Mouse (Mus musculus) thymus, adult 18-20 months (tissue): ENCODE measurements around the gene Urm1.
"Not testable (repeated sequence)": the region's sequence is repeated elsewhere in the genome, so short reads cannot be mapped to it uniquely, and the experiment has no call there.

ENCODE experiments used
- DNase-seq, 2 experiments: peaks; one replicate each; pipeline ENCODE4 v3.0.0; 2022; ENCODE audit warnings: mixed read lengths in 2 of 2

The Urm1 gene

DNA sequence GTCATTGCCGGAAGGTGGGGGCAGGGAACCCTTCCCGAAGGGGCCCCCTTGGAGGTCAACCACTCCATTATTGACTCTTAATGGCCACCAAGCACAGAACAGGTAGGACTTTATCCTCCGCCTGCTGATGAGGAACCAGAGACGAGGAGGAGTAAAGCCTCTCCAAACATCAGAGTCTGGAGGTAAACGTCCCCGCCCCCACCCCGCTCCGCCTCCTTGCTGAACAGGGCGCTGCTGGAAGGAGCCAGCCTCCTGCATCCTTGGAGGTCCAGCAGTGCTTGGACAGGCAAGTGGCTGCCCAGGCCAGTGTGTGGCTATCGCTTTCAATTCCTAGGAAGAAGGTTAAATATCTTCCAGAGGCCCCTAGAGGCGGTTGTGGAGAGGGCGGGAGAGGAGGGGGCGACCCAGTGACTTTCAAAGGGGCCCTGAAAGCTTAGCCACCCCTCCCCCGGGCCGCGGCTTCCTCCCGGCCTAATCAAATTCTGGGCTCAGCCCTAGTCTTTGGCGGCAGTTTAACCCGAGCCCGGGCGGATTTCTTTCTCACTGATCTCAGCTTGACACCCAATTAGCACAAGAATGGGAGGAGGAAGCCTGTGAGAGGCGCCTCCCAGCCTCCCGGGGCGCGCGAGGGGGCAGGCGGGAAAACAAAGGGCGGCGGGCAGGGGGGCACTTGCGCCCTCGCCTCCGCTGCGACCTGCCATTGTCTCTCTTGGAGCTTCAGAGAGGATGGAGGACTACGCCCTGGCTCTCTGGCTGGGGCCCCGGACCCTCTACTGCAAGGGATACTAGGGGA lies at the start of gene Urm1:
Gene Urm1 (plus strand): TSS at position 51 of the 793 bp plus-strand sequence.
- peak; percentile 46 to 60 for DNase-seq

DNA sequence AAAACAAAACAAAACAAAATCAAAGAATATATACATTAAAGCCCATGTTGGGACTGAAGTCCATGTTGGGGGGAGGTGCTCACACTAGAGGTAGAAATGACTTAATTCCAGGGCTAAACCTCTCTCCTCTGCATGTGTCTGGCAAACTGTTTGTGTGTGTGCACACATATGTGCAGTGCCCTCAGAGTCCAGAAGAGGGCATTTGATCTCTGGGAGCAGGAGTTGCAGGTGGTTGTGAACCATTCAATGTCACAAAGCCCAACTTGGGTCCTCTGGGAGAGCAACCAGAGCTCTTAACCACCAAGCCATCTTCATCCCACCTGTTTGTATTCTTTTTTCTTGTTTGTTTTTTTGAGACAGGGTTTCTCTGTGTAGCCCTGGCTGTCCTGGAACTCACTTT lies 49.7 kb upstream of the Urm1 start:
- no peak for DNase-seq

DNA sequence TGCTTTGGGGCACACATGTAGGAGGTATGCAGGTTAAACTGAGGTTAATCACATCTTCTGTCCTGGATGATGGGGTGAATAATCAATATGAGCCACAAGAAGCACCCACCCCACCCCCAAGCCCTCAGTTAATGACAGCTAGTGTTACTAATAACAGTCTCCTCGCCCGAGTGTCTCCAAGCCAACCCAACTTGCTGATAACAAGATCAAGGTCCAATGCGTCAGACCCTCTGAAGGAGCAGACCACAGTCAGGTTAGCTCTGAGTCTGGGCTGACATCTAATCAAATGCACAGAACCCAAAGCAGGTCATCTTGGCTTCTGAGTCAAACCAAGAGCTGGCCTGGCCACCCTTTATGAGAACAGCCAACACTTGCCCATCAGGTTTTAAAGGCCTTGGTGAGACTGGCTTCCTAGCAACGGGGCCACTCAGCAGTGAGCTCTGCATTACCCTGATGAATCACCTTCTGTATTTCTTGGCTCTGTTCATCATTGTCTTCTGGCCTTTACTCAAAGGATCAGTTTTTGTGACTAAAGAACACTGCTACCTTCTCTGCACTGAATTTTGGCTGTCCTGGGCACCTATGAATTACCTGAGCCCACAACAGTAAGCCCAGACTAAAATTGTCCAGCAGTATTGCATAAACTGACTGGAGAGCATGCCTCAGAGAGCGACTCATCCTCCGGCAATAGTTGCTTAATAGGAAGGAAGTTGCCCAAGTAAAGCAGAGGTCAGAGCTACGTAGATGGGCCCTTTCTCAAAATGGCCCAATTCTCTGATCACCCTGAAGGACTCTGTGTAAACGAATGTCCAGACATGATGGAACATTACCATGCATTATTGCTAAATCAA lies 48.0 kb upstream of the Urm1 start:
- DNase-seq: no peak

DNA sequence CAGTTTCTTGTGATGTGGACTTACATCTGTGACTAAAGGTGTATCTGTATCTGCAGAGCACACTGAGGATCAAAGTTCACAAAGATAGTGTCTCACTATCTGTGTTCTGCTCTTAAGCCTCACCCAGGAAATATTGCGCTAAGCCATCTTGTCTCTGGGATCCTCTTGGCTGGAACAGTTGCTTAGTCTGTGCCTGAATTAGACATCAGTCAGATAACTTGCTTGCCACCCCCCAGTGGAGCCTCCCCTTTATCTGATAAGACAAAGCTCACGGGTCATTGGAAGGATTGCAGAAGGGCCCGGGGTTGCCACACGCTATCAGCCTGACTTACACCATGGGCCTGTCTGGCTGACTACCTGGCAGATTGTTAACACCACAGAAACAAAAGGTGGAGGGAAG lies 46.6 kb upstream of the Urm1 start:
- DNase-seq: no peak

DNA sequence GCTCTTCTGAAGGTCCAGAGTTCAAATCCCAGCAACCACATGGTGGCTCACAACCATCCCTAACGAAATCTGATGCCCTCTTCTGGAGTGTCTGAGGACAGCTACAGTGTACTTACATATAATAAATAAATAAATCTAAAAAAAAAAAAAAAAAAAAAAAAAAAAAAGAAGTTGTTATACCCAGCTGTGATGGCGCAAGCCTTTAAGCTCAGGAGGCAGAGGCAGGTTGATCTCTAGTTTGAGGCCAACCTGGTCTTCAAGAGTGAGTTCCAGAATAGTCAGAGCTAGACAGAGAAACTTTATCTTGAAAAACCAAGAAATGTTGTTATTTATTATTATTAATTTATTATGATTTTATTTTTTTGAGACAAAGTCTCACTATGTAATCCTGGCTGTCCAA lies 38.6 kb upstream of the Urm1 start:
- DNase-seq: not testable (repeated sequence)

DNA sequence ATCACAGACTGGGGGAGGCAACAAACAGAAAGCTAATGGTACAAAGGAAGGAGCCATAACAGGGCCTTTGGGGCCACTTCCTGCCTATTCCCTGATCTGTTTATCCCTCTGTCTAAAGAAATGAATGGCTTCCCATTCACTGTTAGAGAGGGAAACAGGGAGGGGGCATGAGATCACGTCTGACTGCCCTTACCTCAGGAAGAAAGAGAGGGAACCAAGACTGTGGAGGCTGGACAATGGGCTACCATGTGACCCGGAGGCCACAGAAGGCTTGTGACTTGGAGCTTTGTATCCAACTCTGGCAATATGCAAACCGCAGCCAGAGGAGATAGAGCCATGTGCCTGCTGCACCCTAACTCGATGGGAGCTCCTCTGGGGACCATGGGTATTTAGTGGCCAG lies 35.6 kb upstream of the Urm1 start:
- DNase-seq: no peak

DNA sequence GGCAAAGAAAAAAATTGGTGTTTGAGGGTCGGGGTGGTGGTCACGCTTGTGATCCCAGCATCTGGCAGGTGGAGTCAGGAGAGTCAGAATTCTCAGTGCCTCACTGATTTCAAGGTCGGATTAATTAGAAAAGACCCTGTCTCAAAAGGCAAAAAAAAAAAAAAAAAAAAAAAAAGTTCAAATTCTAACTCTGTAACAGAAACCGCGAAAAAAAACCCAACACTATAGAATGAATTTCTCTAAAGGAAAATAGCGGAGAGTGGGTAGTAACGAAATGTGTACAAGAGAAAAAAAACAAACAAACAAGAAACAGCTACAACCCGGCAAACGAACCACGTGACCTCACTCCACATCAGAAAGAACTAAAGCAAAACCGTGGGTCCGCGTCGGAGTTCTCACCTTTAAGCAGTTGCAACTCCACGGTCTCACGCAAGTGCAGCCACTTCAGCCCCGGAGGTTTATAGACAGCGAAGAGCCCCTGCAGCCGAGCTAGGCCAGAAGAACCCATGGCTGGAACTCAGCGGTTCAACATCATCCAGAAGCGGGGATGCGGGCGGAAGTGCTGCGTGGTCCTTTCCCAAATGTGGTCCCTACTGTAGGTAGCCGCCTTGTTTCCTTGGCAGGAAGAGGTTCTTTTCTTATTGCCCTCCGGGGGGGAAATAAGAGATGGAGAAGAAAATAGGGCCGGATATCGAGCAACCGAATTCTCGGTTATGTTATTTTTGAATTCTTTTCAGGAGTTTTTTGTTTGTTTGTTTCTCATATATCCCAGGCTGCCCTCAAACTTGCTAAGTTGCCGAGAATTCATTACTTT lies 32.6 kb upstream of the Urm1 start, which contains the start of gene Coq4:
Gene Coq4 (plus strand): TSS at position 390 of the 814 bp plus-strand sequence.
- DNase-seq: peak; percentile 70 to 81

DNA sequence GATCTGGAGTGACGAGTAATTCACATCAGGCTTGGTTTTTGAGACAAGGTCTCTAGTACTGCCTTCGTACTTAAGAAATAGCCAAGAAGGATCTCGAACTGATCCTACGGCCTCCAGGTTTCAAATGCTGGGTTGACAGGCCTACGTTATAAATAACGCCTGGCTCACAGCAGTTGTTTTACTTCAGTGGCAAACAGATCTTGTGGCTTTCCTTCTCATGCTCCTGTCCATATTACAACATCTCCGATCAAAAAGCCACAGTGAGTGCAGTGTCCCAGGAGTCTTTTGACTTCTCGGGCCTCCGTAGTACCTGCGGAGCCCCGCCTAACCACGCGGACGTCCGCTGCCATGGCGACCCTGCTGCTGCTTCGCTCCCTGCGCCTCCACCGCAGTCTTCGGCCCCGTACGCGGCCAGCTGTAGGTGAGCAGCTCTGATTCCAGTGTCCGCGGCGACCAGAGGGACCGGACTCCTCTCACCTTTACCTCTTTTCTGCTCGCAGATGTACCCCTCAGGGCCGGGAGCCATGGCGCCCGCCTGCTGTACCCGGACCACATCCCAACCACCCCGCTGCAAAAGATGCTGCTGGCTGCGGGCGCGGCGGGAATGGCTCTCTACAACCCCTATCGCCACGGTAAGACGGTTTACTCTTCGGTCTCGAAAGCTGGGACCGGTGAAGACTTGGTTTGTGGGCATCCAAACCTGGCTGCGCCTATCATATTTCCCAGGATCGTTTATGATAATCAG lies 31.8 kb upstream of the Urm1 start, which contains the start of gene Trub2:
Gene Trub2 (minus strand): TSS at position 566 of the 745 bp plus-strand sequence.
- DNase-seq: peak; percentile 71 to 79

DNA sequence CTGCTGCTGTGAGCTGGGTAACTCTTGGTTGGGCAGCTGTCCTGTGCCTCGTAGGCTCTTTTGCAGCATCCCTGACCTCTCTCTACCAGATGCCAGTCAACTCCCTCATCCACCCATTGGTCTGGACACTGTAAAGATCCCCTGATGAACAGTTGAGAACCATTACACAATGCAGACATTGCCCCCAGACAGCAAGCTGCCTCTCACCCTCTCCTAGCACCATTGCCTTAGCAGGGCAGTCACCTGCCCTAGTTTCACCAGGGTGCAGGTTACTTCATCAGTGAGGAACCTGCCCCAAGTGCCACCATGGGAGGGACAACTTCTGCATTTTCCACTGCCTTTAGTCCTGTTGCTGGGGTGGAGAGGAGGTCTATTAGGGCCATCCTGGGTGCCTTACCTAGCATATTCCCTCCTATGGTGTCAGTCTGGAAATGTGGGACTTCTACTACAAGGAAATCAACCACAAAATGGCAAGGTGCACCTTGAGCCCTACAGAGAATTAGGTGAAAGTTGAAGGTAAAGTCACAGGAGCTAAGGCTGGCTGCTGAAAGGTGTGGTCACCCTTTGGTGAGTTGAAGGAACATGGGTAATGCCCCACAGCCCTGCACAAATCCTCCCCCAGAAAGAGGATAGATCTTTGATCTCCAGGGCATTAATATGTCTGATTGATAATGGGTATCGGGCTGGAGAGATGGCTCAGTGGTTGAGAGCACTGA lies 26.9 kb upstream of the Urm1 start:
- no peak for DNase-seq

DNA sequence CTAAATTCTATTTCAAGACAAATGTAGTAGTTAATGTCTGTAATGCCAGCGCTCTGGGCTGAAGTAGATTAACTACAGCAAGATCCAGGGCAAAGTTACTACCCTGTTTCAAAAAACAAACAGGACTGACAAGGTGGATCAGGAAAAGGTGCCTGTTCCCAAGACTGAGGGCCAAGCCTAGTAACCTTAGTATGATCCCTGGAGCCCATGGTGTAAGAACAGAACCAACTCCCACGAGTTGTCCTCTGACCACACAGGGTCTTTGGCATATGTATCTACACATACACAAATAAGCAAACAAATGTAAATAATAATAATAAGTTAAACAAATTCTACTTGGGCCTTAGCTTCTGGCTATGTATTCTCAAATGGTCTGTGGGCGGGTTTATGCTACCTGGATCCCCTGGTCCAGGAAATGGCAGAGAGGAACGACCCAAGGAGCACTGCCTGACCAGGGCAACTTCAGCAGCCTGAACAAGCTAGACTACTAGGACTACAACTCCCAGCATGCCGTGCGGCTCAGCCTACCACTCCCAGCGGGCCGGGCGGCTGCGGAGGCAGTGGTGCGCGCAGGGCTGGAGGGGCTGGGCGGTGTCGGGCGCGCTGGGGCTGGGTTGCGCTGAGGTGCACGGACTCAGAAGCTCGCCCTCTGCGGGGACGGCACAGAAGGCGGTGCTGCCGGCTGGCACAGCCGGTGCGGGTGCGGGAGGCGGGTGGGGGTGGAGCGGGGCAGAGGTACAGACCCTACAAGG lies 17.6 kb upstream of the Urm1 start, which contains the start of gene Slc27a4:
Gene Slc27a4 (plus strand): TSS at position 560 of the 752 bp plus-strand sequence.
- peak; percentile 92 for DNase-seq

DNA sequence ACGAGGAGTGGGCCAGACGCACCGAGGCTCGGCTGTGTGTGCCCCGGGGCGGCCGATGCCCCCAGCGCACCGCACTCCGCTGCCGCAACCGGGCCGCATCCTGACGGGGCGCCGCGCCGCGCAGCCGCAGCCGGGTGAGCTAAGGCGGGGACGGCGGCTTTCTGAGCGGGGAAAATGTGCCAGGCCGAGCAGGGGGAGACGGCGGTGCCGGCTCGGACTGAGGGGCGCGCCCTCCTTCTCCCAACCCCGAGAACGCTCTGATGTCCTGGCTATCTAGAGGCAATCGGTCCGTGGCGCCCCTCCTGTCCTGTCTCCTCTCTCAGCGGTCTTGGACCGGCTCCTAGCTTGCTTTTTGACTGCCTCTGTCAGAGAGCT lies 17.1 kb upstream of the Urm1 start:
- no peak for DNase-seq

DNA sequence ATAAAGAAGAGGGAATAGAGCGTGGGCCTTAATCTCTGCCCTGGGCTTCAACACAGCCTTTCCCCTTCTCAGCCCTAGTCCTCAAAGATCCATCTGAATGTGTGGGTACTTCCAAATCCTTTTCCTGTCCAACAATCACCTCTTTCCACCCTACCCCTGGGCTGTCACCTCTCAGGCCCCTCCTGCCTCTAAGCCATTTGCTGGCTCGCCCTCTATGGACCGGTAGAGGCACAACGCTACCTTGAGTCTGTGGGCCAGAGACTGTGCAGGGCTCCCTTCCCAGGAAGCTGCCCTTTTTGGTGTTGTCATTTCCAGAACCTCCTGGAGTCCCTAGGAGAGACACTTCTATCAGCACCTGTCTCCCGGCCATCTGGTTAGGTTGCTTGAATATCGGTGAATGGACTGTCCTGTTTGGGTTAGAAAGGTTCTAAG lies 16.5 kb upstream of the Urm1 start:
- no peak for DNase-seq

DNA sequence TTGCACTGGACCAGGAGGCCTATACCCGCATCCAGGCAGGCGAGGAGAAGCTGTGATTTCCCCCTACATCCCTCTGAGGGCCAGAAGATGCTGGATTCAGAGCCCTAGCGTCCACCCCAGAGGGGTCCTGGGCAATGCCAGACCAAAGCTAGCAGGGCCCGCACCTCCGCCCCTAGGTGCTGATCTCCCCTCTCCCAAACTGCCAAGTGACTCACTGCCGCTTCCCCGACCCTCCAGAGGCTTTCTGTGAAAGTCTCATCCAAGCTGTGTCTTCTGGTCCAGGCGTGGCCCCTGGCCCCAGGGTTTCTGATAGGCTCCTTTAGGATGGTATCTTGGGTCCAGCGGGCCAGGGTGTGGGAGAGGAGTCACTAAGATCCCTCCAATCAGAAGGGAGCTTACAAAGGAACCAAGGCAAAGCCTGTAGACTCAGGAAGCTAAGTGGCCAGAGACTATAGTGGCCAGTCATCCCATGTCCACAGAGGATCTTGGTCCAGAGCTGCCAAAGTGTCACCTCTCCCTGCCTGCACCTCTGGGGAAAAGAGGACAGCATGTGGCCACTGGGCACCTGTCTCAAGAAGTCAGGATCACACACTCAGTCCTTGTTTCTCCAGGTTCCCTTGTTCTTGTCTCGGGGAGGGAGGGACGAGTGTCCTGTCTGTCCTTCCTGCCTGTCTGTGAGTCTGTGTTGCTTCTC lies 4.0 kb upstream of the Urm1 start:
- no peak for DNase-seq

DNA sequence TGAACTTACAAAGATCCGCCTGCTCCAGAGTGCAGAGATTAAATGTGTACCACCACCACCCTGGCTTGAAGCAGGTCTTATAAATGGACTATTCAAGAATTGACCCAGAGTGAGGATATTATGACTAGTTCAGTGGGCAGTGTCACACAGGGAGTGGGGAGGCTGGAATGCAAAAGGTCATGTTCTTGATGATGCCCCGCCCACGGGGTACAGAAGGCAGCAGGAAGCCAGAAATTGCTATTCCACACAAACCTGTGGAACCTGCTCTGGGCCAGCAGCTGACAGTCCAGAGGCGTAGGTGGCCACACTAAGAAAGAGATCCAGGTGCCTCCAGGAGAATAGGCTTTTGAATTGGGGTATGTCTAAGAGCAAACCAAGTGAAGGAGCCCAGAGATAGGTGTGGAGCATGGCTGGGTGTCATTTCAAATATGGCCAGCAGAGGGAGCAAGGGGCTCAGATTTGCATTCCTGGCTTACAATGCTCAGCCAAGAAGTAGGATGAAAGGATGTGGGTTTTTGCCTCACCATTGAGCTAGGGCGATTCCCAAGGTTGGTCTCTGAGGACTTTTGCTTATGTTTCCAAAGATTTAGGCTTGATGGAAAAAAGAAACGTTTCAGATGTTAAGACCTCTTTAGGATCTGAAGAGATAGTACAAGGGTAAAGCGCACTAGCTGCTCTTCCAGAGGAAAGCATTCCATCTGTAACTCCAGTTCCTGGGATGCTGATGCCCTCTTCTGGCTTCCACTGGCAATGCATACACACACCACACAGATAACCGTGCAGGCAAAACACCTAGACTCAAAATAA lies 2.2 kb upstream of the Urm1 start:
- DNase-seq: peak; percentile 41 to 50

DNA sequence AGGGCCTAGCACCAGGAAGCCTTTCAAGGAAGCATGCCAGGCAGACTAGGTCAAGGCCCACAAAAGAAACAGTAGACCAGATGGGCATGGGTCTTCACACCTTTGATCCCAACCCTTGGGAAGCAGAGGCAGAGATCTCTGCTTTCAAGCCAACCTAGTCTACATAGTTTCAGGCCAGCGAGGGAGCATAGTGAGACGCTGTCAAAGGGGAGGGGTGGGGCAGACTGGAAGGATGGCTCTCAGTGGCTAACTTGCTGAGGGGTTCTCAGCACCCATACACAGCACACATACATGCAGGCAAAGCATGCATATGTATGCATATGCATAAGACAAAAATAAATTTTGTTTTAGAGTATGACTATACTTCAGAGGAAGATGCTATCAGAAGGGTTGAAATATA lies 512 bp upstream of the Urm1 start:
- DNase-seq: no peak

DNA sequence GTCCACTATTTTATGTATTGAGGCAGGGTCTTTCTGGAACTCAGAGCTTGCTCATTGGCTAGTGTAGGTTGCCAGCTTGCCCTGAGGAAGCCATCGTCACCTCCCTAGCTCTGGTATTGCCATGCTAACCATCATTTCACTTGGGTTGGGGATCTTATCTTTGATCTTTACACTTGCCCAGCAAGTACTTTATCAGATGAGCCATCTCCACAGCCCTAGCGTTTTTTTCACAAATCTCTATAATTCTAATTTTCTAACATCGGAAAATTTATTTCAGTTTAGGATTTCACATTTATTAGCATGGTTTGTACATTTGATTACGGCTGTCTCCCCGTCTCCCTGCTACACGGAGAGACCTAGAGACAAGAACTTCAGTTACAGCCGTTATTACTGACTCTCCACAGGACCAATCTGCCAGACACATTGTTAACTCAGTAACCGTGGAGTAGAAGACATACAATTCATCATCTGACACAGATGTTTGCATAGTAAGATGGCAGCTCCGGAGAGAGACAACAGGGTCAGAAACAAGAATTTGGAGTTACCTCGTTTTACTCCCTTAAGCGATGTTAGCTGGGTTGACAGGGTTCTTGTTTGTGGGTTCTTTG lies 6.5 kb downstream of the Urm1 start:
- no peak for DNase-seq

DNA sequence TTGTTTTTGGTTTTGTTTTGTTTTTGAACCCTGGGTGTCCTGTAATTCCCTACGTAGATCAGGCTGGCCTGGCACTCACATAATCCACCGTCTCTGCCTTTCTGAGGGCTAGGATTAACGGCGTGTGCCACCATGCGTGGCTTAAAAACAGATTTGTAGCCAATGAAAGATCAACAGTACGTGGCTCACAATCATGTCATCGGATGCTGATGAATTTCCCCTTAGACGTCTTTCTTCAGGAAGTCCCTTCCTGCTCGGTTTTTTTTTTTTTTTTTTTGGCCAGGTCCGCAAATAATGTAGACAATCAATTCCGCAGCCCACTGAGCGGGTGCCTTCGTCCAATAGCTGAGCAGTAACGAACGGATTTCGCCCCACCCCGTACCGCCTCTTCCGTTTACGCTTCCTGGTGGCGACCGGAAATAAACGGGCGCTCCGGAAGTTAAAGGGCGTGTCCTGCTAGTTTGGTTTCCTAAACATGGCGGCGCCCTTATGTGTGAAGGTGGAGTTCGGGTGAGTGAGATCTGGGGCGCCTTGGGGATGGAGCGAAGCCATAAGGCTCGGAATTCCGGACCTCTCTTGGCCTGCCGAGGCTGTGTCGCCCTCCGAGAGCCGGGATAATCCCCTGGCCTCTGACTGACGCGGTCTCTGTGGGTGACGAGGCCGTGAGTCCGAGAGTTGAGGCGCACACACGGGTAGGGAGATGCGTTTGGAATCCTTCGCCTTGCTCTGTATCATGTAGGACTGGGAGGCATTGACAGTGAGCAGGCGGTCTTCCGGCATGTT lies 7.2 kb downstream of the Urm1 start:
- peak; percentile 88 to 91 for DNase-seq

DNA sequence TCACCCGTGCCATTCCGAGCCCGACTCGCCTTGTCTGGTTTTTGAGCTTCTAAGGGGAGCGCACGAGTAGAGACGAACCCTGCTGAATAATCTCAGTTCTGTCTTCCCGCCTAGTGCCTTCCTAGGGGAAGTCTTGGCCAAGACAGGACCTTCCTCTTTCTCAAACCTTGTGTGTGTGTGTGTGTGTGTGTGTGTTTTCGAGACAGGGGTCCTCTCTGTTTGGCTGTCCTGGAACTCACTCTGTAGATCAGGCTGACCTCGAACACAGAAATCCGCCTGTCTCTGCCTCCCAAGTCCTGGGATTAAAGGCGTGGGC lies 7.8 kb downstream of the Urm1 start:
- DNase-seq: no peak
